Mouse (Mus musculus) T-cell, adult 66 days (primary cell): ENCODE results near the gene Prim2. TPM values are rescaled to one million over a fixed set of nuclear protein-coding genes. Genes with fewer than 3 reads are reported as not detected.

Experiments
- total RNA-seq, 2 experiments: library from RNA; stranded (reverse); gene quantifications; 3 replicates in 1 of 2; 4 replicates in 1 of 2; pipeline ENCODE4 v1.2.4; 2023

Prim2 gene
- 10 to 100 TPM; 15.9 to 20.5 TPM for total RNA-seq

DNA sequence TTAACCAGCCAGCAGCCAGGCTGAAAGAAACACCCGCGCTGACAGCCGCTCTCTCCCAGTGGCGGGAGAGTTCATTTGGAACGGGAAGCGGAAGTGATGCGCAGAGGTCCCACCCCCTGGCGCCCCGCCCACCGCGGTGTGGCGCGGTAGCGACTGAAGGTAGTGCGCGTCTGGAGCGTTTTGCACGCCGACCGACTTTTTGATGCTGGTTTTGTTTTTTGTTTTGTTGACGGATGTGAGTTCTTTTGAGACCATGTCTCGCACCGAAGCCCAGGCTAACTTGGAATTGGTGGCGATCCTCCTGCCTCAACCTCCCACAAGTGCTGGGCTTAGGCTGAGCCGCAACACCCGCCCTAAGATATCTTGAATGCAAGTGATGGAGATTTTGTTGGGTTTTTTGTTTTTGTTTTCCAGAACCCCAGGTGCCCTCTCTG lies at the start of gene Prim2:
TSS of gene Prim2 (minus strand) at position 88 of the 434 bp plus-strand sequence.

Other genes starting within 250 kb of the Prim2 start
- 10 to 100 TPM in 1 of 2 experiments, 1 to 10 TPM in 1; 9.3 to 13.4 TPM for gene Rab23, start 50.1 kb upstream of the Prim2 start, total RNA-seq
- gene Bag2, start 88.0 kb upstream of the Prim2 start, total RNA-seq: 1 to 10 TPM; 4.2 to 5.8 TPM
- 10 to 100 TPM; 47.8 to 49.1 TPM for gene Zfp451, start 144.8 kb upstream of the Prim2 start, total RNA-seq
- 1 to 10 TPM; 4.5 to 5.0 TPM for gene Bend6, start 238.0 kb upstream of the Prim2 start, total RNA-seq
- 10 to 100 TPM; 13.6 to 16.0 TPM for gene Dst, start 238.4 kb upstream of the Prim2 start, total RNA-seq